Mouse (Mus musculus): ENCODE measurements around the gene Alk. TPM values are rescaled to one million over a fixed set of nuclear protein-coding genes. Genes with fewer than 3 reads are reported as not detected.

Alk gene
- polyA plus RNA-seq, 1 experiment from 2014 or later, result 0.17 TPM

DNA sequence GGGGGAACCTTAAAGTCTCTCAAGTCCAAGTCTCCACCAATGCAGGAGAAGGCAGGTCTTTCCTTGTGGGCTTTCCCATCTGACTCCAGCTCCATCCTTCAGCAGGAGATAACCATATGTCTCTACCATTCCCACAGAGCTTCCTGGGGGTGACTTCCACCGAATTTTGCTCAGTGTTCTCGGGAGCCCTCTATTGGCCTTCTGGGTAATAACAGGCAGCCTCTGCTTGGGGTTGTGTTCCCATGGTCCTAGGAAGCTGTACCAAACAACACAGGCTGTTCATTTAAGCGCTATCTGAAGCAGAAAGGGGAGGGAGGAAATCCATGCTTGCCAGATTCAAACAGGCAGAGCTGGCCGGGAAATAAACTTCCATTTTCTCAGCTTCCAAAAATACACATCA, 82.0 kb downstream of the Alk start:
- 22% methylated on average over 4 of the region's 4 CpGs for WGBS
- no peaks in the 10 kb centered on the region for H3K27me3 ChIP-seq (replicated peaks; ENCODE audit: control insufficient read depth, insufficient read depth, low read length)
- H3K9me3 ChIP-seq (ENCODE audit: control insufficient read depth), result no peaks in the 10 kb centered on the region
- no peak overlapping the region for H3K4me2 ChIP-seq (replicated peaks; ENCODE audit: low read depth)
- H3K27ac ChIP-seq (ENCODE audit: low read depth, low read length), result no peak overlapping the region
- no peaks in the 10 kb centered on the region for H3K4me1 ChIP-seq (replicated peaks; ENCODE audit: control insufficient read depth, insufficient read depth, low read length)
- no peaks in the 10 kb centered on the region for H3K36me3 ChIP-seq (ENCODE audit: control insufficient read depth, insufficient read depth)
- no peak for ATAC-seq
- H3K9ac ChIP-seq (ENCODE audit: low read depth, low read length), result no peak overlapping the region
- H3K4me3 ChIP-seq (ENCODE audit: low read depth, low read length), result no peak overlapping the region
- TF ChIP-seq CTCF (IDR thresholded peaks at IDR 0.05; ENCODE audit: low read depth), result peak; percentile 79

DNA sequence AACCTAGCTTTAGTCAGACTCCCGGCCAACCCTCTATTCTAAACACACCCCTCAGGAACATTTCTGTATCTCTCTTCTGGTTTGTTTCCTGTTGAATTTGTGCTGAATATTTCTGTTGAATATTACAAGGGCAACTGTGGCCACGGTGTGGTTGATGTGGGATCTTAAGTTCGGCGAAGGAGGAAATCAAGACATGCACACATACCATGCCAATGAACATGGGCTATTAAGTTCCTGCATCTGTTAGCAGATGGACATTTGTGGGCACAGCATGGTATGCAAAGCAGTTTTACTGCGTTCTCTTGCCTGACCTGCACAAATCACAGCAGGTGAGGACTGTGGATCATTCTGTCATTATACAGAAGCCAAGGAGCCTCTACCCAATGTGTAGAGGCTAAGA, 83.1 kb downstream of the Alk start:
- 87% methylated on average over 5 of the region's 5 CpGs for WGBS
- no peaks in the 10 kb centered on the region for H3K4me1 ChIP-seq (replicated peaks; ENCODE audit: control insufficient read depth, insufficient read depth, low read length)
- H3K27ac ChIP-seq (ENCODE audit: low read depth, low read length), result no peak overlapping the region
- H3K9ac ChIP-seq (ENCODE audit: low read depth, low read length), result no peak overlapping the region
- no peak overlapping the region for H3K4me2 ChIP-seq (replicated peaks; ENCODE audit: low read depth)
- H3K27me3 ChIP-seq (replicated peaks; ENCODE audit: control insufficient read depth, insufficient read depth, low read length), result no peaks in the 10 kb centered on the region
- H3K9me3 ChIP-seq (ENCODE audit: control insufficient read depth), result no peaks in the 10 kb centered on the region
- no peak overlapping the region for H3K4me3 ChIP-seq (ENCODE audit: low read depth, low read length)
- no peak for TF ChIP-seq CTCF (IDR thresholded peaks at IDR 0.05; ENCODE audit: low read depth)
- no peaks in the 10 kb centered on the region for H3K36me3 ChIP-seq (ENCODE audit: control insufficient read depth, insufficient read depth)
- no peak for ATAC-seq

DNA sequence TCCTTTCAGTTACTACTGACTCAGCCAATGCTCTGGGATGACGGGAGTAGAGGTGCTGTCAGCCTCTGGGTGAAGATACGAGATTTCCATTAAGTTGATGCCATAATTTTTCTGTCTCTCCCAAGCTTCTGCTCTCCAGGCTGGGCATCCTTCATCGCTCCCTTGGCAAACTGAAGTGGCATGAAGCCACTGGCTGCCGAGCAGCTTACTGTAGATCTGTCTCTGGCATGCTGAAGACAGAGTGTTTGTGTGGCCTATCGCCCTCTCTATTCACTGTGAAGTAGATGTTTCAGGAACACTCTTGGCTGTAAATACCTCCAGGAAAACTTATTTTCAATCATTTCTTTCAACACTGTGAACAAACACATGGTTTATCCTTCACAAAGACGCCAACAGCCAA, 93.7 kb downstream of the Alk start:
- no peak for TF ChIP-seq CTCF (IDR thresholded peaks at IDR 0.05; ENCODE audit: low read depth)
- ATAC-seq, result no peak
- no peaks in the 10 kb centered on the region for H3K4me1 ChIP-seq (replicated peaks; ENCODE audit: control insufficient read depth, insufficient read depth, low read length)
- H3K9me3 ChIP-seq (ENCODE audit: control insufficient read depth), result no peaks in the 10 kb centered on the region
- H3K4me2 ChIP-seq (replicated peaks; ENCODE audit: low read depth), result no peak overlapping the region
- H3K4me3 ChIP-seq (ENCODE audit: low read depth, low read length), result no peak overlapping the region
- WGBS, result 67% methylated on average over 6 of the region's 6 CpGs
- H3K27ac ChIP-seq (ENCODE audit: low read depth, low read length), result no peak overlapping the region
- no peaks in the 10 kb centered on the region for H3K36me3 ChIP-seq (ENCODE audit: control insufficient read depth, insufficient read depth)
- H3K27me3 ChIP-seq (replicated peaks; ENCODE audit: control insufficient read depth, insufficient read depth, low read length), result no peaks in the 10 kb centered on the region
- H3K9ac ChIP-seq (ENCODE audit: low read depth, low read length), result no peak overlapping the region

DNA sequence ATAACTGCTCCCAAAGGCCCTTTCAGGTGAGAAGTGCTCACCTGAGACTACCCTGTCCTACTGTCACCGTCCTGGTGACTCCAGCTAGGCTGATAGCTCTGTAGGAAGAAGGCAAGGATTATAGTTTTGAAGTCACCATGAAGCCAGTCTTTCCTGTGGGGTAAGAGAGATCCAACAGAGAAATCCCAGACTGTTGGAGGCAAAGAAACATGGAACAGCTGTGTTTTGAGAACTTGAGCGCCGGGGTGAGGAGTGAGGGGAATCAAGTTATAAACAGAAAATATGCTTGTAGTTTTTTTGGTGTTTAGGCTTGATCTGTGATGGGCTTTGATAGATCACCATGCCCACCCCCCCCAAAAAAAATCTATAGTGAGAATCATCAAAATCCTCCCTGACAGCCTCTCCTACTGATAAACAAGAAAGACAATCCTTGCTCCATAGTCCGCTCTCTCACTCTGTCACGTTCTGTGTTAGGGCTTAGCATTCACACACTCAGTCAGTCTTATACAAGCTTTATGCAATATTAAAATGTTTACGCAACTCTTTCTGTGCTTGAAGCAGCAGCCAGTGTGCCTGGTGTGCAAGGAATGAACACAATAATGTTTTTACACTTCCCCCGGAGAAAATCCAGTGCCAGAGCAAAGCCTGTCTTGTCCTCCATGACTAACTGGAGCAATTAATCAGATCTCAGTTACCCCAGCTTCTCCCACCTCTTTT, 95.6 kb downstream of the Alk start:
- TF ChIP-seq CTCF (IDR thresholded peaks at IDR 0.05; ENCODE audit: low read depth), result no peak
- H3K4me3 ChIP-seq (ENCODE audit: low read depth, low read length), result no peak overlapping the region
- no peaks in the 10 kb centered on the region for H3K9me3 ChIP-seq (ENCODE audit: control insufficient read depth)
- no peaks in the 10 kb centered on the region for H3K36me3 ChIP-seq (ENCODE audit: control insufficient read depth, insufficient read depth)
- no peak overlapping the region for H3K9ac ChIP-seq (ENCODE audit: low read depth, low read length)
- WGBS, result 69% methylated on average over 7 of the region's 7 CpGs
- no peaks in the 10 kb centered on the region for H3K4me1 ChIP-seq (replicated peaks; ENCODE audit: control insufficient read depth, insufficient read depth, low read length)
- no peaks in the 10 kb centered on the region for H3K27me3 ChIP-seq (replicated peaks; ENCODE audit: control insufficient read depth, insufficient read depth, low read length)
- ATAC-seq, result no peak
- no peak overlapping the region for H3K4me2 ChIP-seq (replicated peaks; ENCODE audit: low read depth)
- no peak overlapping the region for H3K27ac ChIP-seq (ENCODE audit: low read depth, low read length)

DNA sequence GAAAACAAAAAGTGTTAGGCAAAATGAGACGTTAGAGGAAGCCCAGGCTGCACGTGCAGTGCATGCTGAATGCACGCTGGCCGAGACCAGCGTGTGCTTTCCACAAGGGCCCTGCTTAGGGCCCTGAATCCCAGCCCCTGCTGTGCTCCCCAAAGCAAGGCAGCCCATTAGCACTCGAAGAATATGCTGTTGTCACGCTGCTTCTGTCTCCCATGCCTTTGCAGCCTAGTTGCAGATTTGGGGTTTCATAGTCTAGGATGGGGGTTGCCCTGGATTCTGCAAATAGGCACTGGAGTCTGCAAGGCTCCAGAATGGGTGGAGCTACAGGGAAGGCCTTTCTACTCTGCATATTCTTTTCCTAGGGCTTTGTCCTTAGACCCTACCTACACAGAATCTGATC, 99.2 kb downstream of the Alk start:
- H3K4me3 ChIP-seq (ENCODE audit: low read depth, low read length), result no peak overlapping the region
- H3K27ac ChIP-seq (ENCODE audit: low read depth, low read length), result no peak overlapping the region
- no peaks in the 10 kb centered on the region for H3K27me3 ChIP-seq (replicated peaks; ENCODE audit: control insufficient read depth, insufficient read depth, low read length)
- no peaks in the 10 kb centered on the region for H3K4me1 ChIP-seq (replicated peaks; ENCODE audit: control insufficient read depth, insufficient read depth, low read length)
- WGBS, result 68% methylated on average over 7 of the region's 7 CpGs
- no peak overlapping the region for H3K9ac ChIP-seq (ENCODE audit: low read depth, low read length)
- ATAC-seq, result no peak
- H3K4me2 ChIP-seq (replicated peaks; ENCODE audit: low read depth), result no peak overlapping the region
- no peaks in the 10 kb centered on the region for H3K9me3 ChIP-seq (ENCODE audit: control insufficient read depth)
- H3K36me3 ChIP-seq (ENCODE audit: control insufficient read depth, insufficient read depth), result no peaks in the 10 kb centered on the region
- no peak for TF ChIP-seq CTCF (IDR thresholded peaks at IDR 0.05; ENCODE audit: low read depth)

DNA sequence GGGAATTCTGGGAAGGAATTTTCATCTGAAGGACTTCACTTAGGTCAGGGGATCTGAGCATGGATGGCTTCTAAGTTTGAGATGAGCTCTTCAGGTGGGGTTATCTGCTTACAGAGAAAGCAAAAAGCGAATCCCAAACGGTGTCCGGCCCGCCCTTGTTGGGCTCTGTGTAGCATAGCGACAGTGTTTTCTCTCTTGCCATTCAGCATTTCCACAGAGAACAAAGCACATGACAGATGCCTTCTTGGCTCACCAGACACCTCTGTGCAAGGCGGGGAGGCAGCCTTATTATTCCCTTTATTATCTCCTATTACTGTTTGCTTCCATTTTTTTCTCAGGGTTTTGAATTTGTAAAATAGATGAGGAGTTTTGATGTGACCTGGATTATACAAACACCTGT, 99.8 kb downstream of the Alk start:
- no peaks in the 10 kb centered on the region for H3K9me3 ChIP-seq (ENCODE audit: control insufficient read depth)
- H3K27ac ChIP-seq (ENCODE audit: low read depth, low read length), result no peak overlapping the region
- no peaks in the 10 kb centered on the region for H3K4me1 ChIP-seq (replicated peaks; ENCODE audit: control insufficient read depth, insufficient read depth, low read length)
- H3K27me3 ChIP-seq (replicated peaks; ENCODE audit: control insufficient read depth, insufficient read depth, low read length), result no peaks in the 10 kb centered on the region
- H3K4me3 ChIP-seq (ENCODE audit: low read depth, low read length), result no peak overlapping the region
- H3K36me3 ChIP-seq (ENCODE audit: control insufficient read depth, insufficient read depth), result no peaks in the 10 kb centered on the region
- no peak for TF ChIP-seq CTCF (IDR thresholded peaks at IDR 0.05; ENCODE audit: low read depth)
- no peak overlapping the region for H3K9ac ChIP-seq (ENCODE audit: low read depth, low read length)
- H3K4me2 ChIP-seq (replicated peaks; ENCODE audit: low read depth), result no peak overlapping the region
- 86% methylated on average over 6 of the region's 6 CpGs for WGBS
- ATAC-seq, result no peak

DNA sequence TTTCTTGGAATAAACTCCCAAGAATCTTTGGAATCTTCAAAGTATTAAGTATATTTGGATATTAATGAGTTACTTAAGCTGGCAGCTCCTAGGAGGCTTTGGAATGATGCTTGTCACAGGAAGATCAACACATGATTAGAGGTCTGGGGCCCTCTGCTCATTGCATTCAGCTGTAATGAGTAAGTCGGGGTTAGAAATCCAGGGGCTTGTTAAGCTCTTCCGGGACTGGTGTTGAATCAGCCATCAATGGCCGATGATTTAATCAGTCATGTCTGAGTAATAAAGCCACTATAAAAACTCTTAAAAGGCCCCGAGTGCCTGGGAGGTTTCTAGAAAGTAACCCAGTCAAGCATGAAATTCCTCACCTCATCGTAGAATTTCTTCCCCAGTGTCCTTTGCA, 109.0 kb downstream of the Alk start:
- no peaks in the 10 kb centered on the region for H3K27me3 ChIP-seq (replicated peaks; ENCODE audit: control insufficient read depth, insufficient read depth, low read length)
- H3K9ac ChIP-seq (ENCODE audit: low read depth, low read length), result no peak overlapping the region
- H3K9me3 ChIP-seq (ENCODE audit: control insufficient read depth), result no peaks in the 10 kb centered on the region
- H3K4me3 ChIP-seq (ENCODE audit: low read depth, low read length), result no peak overlapping the region
- no peak overlapping the region for H3K27ac ChIP-seq (ENCODE audit: low read depth, low read length)
- ATAC-seq, result no peak
- TF ChIP-seq CTCF (IDR thresholded peaks at IDR 0.05; ENCODE audit: low read depth), result no peak
- 74% methylated on average over 5 of the region's 5 CpGs for WGBS
- H3K4me2 ChIP-seq (replicated peaks; ENCODE audit: low read depth), result no peak overlapping the region
- no peaks in the 10 kb centered on the region for H3K4me1 ChIP-seq (replicated peaks; ENCODE audit: control insufficient read depth, insufficient read depth, low read length)
- no peaks in the 10 kb centered on the region for H3K36me3 ChIP-seq (ENCODE audit: control insufficient read depth, insufficient read depth)

All from intestine, postnatal 0 days (tissue).